Mouse (Mus musculus): ENCODE data around the gene Ska2.

GRCm38 (mm10) chr11:87163751-87164150 is 54.7 kb downstream of the Ska2 start:
- no peak for TF ChIP-seq POLR2AphosphoS5 (IDR thresholded peaks at IDR 0.05; ENCODE audit: insufficient replicate concordance, low read depth, low read length)
- TF ChIP-seq CTCF (IDR thresholded peaks at IDR 0.05; ENCODE audit: low read depth, low read length): no peak
- no peak for TF ChIP-seq TAL1 (conservative IDR thresholded peaks at IDR 0.05; ENCODE audit: low read depth, low read length)
